Mouse (Mus musculus) myocyte (in vitro differentiated cells): ENCODE measurements around the gene Ublcp1. TPM values are rescaled to one million over a fixed set of nuclear protein-coding genes. Genes with fewer than 3 reads are reported as not detected.

Experiments
- H3K27me3 ChIP-seq: one replicate; pipeline ENCODE4 v1.6.1; 2011; ENCODE audit not compliant: control insufficient read depth, insufficient read depth, insufficient read length
- H3K36me3 ChIP-seq: one replicate; pipeline ENCODE4 v1.6.1; 2011; ENCODE audit not compliant: control insufficient read depth, insufficient read depth
- H3K4me2 ChIP-seq: one replicate; pipeline ENCODE4 v1.6.1; 2011; ENCODE audit warnings: low read depth, control low read depth
- H3K4me3 ChIP-seq: one replicate; pipeline ENCODE4 v1.5.1; 2011; ENCODE audit warnings: mild to moderate bottlenecking, control low read depth, moderate library complexity
- H3K79me2 ChIP-seq: one replicate; pipeline ENCODE4 v1.6.1; 2011; ENCODE audit not compliant: control insufficient read depth, insufficient read depth
- H3ac ChIP-seq: one replicate; pipeline ENCODE4 v1.6.1; 2011; ENCODE audit not compliant: control insufficient read depth, insufficient read length
- CEBPB ChIP-seq: IDR thresholded peaks from 2 replicates; pipeline ENCODE4 v1.6.1; 2011; ENCODE audit warnings: mild to moderate bottlenecking, moderate library complexity; ENCODE audit not compliant: poor library complexity, insufficient read depth, severe bottlenecking
- E2F4 ChIP-seq: IDR thresholded peaks from one replicate; pipeline ENCODE4 v1.6.1; 2011; ENCODE audit warnings: mild to moderate bottlenecking, control low read depth, moderate library complexity; ENCODE audit not compliant: insufficient read depth
- MAX ChIP-seq: IDR thresholded peaks from one replicate; pipeline ENCODE4 v1.6.1; 2011; ENCODE audit warnings: low read depth, mild to moderate bottlenecking, control low read depth
- MYOD1 ChIP-seq, 3 experiments: IDR thresholded peaks; one replicate each; pipeline ENCODE4 v1.6.1; 2011; ENCODE audit warnings: control low read depth in 2 of 3, low read depth in 2 of 3, mild to moderate bottlenecking in 2 of 3, moderate library complexity in 1 of 3; ENCODE audit not compliant: insufficient read length in 2 of 3, control insufficient read depth in 1 of 3
- MYOG ChIP-seq, 3 experiments: IDR thresholded peaks; one replicate each; pipeline ENCODE4 v1.6.1; 2011; ENCODE audit warnings: control low read depth in 2 of 3, low read depth in 2 of 3, mild to moderate bottlenecking in 2 of 3; ENCODE audit not compliant: insufficient read length in 2 of 3, control insufficient read depth in 1 of 3, insufficient read depth in 1 of 3
- POLR2A ChIP-seq: IDR thresholded peaks from one replicate; pipeline ENCODE4 v1.6.1; 2011; ENCODE audit warnings: low read depth, mild to moderate bottlenecking, control low read depth, moderate library complexity; ENCODE audit not compliant: insufficient read length
- POLR2AphosphoS2 ChIP-seq: IDR thresholded peaks from one replicate; pipeline ENCODE4 v1.6.1; 2011; ENCODE audit warnings: low read depth, control low read depth; ENCODE audit not compliant: insufficient read length
- REST ChIP-seq: IDR thresholded peaks from one replicate; pipeline ENCODE4 v1.6.1; 2011; ENCODE audit warnings: mild to moderate bottlenecking, control low read depth, moderate library complexity; ENCODE audit not compliant: insufficient read depth, insufficient read length
- SRF ChIP-seq: IDR thresholded peaks from one replicate; pipeline ENCODE4 v1.6.1; 2011; ENCODE audit warnings: low read depth; ENCODE audit not compliant: control insufficient read depth, insufficient read length
- TCF12 ChIP-seq: IDR thresholded peaks from one replicate; pipeline ENCODE4 v1.6.1; 2011; ENCODE audit warnings: mild to moderate bottlenecking, control low read depth; ENCODE audit not compliant: poor library complexity, insufficient read depth, severe bottlenecking
- TCF3 ChIP-seq: IDR thresholded peaks from one replicate; pipeline ENCODE4 v1.6.1; 2011; ENCODE audit warnings: low read depth, control low read depth; ENCODE audit not compliant: insufficient read length
- USF1 ChIP-seq: IDR thresholded peaks from one replicate; pipeline ENCODE4 v1.6.1; 2011; ENCODE audit warnings: low read depth, mild to moderate bottlenecking, control low read depth, moderate library complexity
- polyA plus RNA-seq: library from polyadenylated mRNA; unstranded; fragments of >200 nt; fragmentation: generic; extraction: Trizol; gene quantifications from one replicate; pipeline ENCODE4 v1.2.1, GENCODE M21; 2012; ENCODE audit warnings: missing spikeins

The Ublcp1 gene
- polyA plus RNA-seq, 1 experiment: 13.0 TPM

DNA sequence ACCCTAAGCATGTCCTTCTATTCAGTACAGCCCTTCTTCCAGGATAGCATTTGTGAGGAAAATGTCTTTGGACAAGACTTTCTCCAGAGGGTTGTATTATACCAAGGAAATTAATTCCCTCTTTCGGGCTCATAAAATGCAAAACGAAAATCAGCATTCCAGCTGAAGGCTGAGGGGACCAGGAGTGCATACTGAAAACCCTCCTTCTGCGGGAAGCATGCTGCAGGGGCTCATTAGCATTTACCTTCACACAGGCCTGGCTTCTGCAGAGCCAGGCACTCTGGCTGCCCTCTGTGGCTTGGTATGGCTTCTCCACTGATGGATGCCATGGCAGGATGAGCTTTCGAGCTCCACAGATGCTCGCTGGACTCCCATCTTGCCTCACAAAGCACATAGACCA lies 46.3 kb downstream of the Ublcp1 start:
- no peak overlapping the region for H3K4me3 ChIP-seq
- H3ac ChIP-seq: no peak overlapping the region
- H3K79me2 ChIP-seq: no peaks in the 10 kb centered on the region
- no peaks in the 10 kb centered on the region for H3K36me3 ChIP-seq
- TF ChIP-seq USF1 (no peak), E2F4 (no peak), TCF3 (no peak), REST (no peak), TCF12 (no peak), MAX (no peak), CEBPB (no peak), POLR2A (no peak), MYOG (IDR thresholded peaks at IDR 0.05; ENCODE audit: control insufficient read depth in 1 of 3, insufficient read depth in 1 of 3, insufficient read length in 2 of 3, low read depth in 2 of 3) (no peak)
- H3K4me2 ChIP-seq: no peak overlapping the region
- no peaks in the 10 kb centered on the region for H3K27me3 ChIP-seq

DNA sequence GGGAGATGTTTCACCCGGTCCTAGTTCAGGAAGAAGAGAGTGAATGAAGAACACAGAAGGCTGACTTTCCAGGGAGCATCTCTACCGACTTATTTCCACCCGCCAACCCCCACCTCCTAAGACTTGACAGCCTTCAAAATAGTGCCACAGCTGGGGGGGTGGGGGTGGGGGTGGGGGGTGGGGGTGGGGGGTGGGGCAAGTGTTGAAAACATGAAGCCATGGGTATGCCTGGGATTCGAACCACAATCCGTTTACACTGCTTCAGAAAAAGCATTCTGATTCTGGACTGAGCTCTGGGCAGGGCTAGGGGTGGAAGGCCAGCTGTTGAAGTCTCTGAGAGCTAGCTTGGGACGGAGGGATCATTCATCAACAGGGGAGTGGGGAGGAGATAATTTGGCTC lies 47.0 kb downstream of the Ublcp1 start:
- Histone ChIP-seq H3K27me3 (no peaks in the 10 kb centered on the region), H3K4me3 (no peak overlapping the region), H3ac (no peak overlapping the region), H3K79me2 (no peaks in the 10 kb centered on the region), H3K36me3 (no peaks in the 10 kb centered on the region), H3K4me2 (no peak overlapping the region)
- TF ChIP-seq POLR2A (no peak), E2F4 (no peak), REST (no peak)

DNA sequence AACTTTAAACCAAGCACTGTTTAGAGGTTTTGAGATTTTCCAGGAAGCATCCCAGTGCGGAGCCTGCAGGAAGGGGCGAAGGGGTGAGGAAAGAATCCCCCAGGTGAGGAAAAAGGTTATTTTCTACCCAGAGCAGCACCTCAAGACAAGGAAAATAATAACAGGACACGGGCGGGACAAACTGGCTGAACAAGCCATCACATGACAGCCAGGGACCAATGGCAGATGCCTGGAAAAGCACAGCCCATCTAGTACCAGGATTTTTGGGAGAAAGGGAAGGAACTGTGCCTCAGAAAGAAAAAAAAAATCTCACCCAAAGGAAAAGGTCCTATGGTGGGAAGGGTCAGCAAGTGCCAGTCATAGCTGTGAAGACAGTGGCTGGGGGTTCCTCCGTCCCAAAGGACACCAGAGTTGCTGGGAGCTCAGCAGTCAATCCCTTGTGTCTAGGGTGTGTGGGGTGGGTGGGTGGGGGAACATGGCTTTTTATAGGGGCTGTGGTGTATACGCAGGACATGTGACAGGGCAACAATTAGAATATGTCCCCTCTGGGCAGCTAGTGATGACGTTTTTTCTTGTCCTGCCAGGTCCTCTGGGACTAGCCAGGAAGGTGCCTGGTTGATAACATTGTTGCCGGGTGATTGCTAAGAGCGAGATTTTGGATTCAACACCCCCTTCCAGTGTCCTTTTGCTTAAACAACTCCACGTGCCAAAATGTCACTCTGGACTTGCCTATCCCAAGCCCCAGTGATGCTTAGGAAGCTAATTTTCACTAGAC lies 47.8 kb downstream of the Ublcp1 start:
- Histone ChIP-seq H3ac (no peak overlapping the region), H3K36me3 (no peaks in the 10 kb centered on the region)

DNA sequence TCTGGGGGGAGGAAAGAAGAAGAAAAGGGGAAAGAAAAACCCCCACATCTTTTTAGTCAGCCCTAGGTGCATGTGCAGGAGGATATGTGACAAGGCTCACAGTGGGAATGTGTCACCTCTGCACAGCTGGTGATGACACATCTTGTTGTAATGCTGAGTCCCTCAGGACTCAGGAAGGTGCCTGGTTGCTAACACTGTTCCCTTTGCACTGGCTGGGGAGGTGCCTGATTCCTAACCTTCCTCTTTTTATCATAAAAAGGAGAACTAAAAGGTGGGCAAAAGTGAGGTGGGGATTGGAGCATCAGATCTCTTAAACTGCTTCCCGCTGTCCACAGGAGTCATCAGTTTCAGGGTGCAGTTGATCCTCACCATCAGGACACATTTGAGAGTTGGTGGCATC lies 52.9 kb downstream of the Ublcp1 start:
- H3K27me3 ChIP-seq: no peaks in the 10 kb centered on the region
- H3ac ChIP-seq: no peak overlapping the region
- no peak for TF ChIP-seq MAX
- TF ChIP-seq E2F4: no peak
- no peaks in the 10 kb centered on the region for H3K36me3 ChIP-seq
- H3K4me3 ChIP-seq: no peak overlapping the region
- H3K79me2 ChIP-seq: no peaks in the 10 kb centered on the region
- no peak overlapping the region for H3K4me2 ChIP-seq

More for the DNA sequence above, 47.8 kb downstream of the Ublcp1 start:
- Histone ChIP-seq H3K4me3 (no peak overlapping the region), H3K27me3 (no peaks in the 10 kb centered on the region), H3K4me2 (no peak overlapping the region), H3K79me2 (no peaks in the 10 kb centered on the region)
- TF ChIP-seq REST (no peak), POLR2A (no peak), MAX (no peak), POLR2AphosphoS2 (no peak), USF1 (peak; percentile 6), MYOD1 (IDR thresholded peaks at IDR 0.05; ENCODE audit: control insufficient read depth in 1 of 3, insufficient read length in 2 of 3, low read depth in 2 of 3) (no peak)

DNA sequence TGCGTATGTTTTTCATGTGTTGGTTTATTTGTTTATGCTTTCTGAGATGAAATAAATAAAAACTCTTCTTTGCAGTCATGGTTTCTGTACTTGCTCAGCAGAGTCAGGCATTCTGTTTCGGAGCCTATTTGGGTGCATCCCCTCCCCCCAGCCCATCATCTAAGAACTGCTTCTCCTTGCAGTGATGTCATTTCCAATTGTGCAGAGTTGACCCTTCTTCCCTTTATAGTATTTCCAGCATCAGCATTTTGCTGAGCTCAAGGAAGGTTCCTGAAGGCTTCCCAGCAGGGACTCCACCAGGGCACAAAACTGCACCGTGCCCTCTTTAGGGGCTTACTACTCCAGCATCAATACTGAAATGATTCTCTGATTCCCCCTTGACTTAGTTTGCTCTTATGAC lies 55.7 kb downstream of the Ublcp1 start:
- TF ChIP-seq E2F4 (no peak), MAX (no peak), REST (no peak), POLR2A (no peak), POLR2AphosphoS2 (no peak), SRF (no peak)
- Histone ChIP-seq H3K27me3 (no peaks in the 10 kb centered on the region), H3K4me3 (no peak overlapping the region), H3K36me3 (no peaks in the 10 kb centered on the region), H3ac (no peak overlapping the region), H3K79me2 (no peaks in the 10 kb centered on the region), H3K4me2 (no peak overlapping the region)

DNA sequence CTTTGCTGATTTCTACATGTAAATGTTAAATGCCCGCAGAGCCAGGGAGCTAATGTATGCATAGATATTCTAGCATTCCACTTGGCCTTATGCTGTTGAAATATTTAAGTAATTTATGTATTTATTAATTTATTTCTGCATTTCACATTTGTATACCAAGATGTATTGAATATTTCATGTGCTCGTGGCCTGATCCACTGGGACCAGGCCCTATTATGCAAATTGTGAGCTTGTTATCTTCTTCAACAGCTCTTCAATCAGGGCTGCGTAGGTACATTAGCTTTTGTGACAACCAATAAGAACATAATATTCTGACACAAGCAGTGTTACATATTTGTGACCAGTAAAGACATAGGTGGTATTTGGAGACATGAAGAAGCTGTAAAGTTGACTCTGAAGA lies 56.9 kb downstream of the Ublcp1 start:
- no peak overlapping the region for H3K4me2 ChIP-seq
- H3K36me3 ChIP-seq: no peaks in the 10 kb centered on the region
- H3K79me2 ChIP-seq: no peaks in the 10 kb centered on the region
- no peak overlapping the region for H3K4me3 ChIP-seq
- H3K27me3 ChIP-seq: no peaks in the 10 kb centered on the region
- TF ChIP-seq MYOG (IDR thresholded peaks at IDR 0.05; ENCODE audit: control insufficient read depth in 1 of 3, insufficient read depth in 1 of 3, insufficient read length in 2 of 3, low read depth in 2 of 3) (no peak), MAX (no peak), CEBPB (no peak), TCF3 (no peak), SRF (no peak), POLR2A (no peak), E2F4 (no peak), REST (no peak), POLR2AphosphoS2 (no peak), TCF12 (no peak), USF1 (no peak), MYOD1 (IDR thresholded peaks at IDR 0.05; ENCODE audit: control insufficient read depth in 1 of 3, insufficient read length in 2 of 3, low read depth in 2 of 3) (no peak)
- H3ac ChIP-seq: no peak overlapping the region
